Mouse (Mus musculus) frontal cortex, postnatal 36 days (tissue): ENCODE results near the gene Orai2.
"Not testable (repeated sequence)": the region's sequence is repeated elsewhere in the genome, so short reads cannot be mapped to it uniquely, and the experiment has no call there.

Experiments
- DNase-seq, 2 experiments: peaks; one replicate each; pipeline ENCODE4 v3.0.0; 2022; ENCODE audit warnings: low spot score in 2 of 2

Gene Orai2

GRCm38 (mm10) chr5:136170512-136171362 lies at the start of gene Orai2:
Orai2 (minus strand) TSS chr5:136170713.
- peak; percentile 85 to 88 for DNase-seq

GRCm38 (mm10) chr5:136218585-136218984 lies 48.1 kb upstream of the Orai2 start:
- DNase-seq = no peak

- no peak for DNase-seq
Measured at GRCm38 (mm10) chr5:136217932-136218381, 47.4 kb upstream of the Orai2 start.

- DNase-seq = no peak
Measured at GRCm38 (mm10) chr5:136217004-136217665, 46.6 kb upstream of the Orai2 start.

GRCm38 (mm10) chr5:136215958-136216357 lies 45.4 kb upstream of the Orai2 start:
- DNase-seq = no peak

GRCm38 (mm10) chr5:136215211-136215610 lies 44.7 kb upstream of the Orai2 start:
- no peak for DNase-seq

- DNase-seq = no peak
Measured at GRCm38 (mm10) chr5:136213716-136214115, 43.2 kb upstream of the Orai2 start.

- no peak for DNase-seq
Measured at GRCm38 (mm10) chr5:136212716-136213115, 42.2 kb upstream of the Orai2 start.

- not testable (repeated sequence) for DNase-seq
Measured at GRCm38 (mm10) chr5:136211341-136212102, 41.0 kb upstream of the Orai2 start.

GRCm38 (mm10) chr5:136210549-136210948 lies 40.0 kb upstream of the Orai2 start:
- no peak for DNase-seq

GRCm38 (mm10) chr5:136201832-136202231 lies 31.3 kb upstream of the Orai2 start:
- peak; percentile 67 to 80 for DNase-seq

GRCm38 (mm10) chr5:136199526-136199925 lies 29.0 kb upstream of the Orai2 start:
- no peak for DNase-seq

- DNase-seq = peak; percentile 93 to 96
Measured at GRCm38 (mm10) chr5:136198474-136199391, 28.2 kb upstream of the Orai2 start, which contains the start of gene Prkrip1. Prkrip1 (minus strand) TSS chr5:136198963.

- no peak for DNase-seq
Measured at GRCm38 (mm10) chr5:136191870-136192269, 21.4 kb upstream of the Orai2 start.

- DNase-seq = peak; percentile 35 to 66
Measured at GRCm38 (mm10) chr5:136186723-136187122, 16.2 kb upstream of the Orai2 start.

GRCm38 (mm10) chr5:136183766-136184165 lies 13.3 kb upstream of the Orai2 start:
- DNase-seq = no peak

- DNase-seq = no peak
Measured at GRCm38 (mm10) chr5:136182830-136183229, 12.3 kb upstream of the Orai2 start.

GRCm38 (mm10) chr5:136182049-136182448 lies 11.5 kb upstream of the Orai2 start:
- peak; percentile 49 to 56 for DNase-seq

GRCm38 (mm10) chr5:136181197-136181596 lies 10.7 kb upstream of the Orai2 start:
- DNase-seq = no peak

- no peak for DNase-seq
Measured at GRCm38 (mm10) chr5:136179594-136179993, 9.1 kb upstream of the Orai2 start.
